Mouse (Mus musculus) T-helper 2 cell (primary cell): ENCODE results near the gene Lins1.

Experiments
- in situ Hi-C: fragments of 300-600 bp; cut with MboI, MseI; formaldehyde crosslinking; loops from one replicate; pipeline ENCODE4 v1.15.1; 2025; ENCODE audit warnings: high pct_unique_total_duplicates

The Lins1 gene

GRCm38 (mm10) chr7:66728072-66728471 lies 38.4 kb downstream of the Lins1 start:
- in situ Hi-C loops = loop anchor here (10.0 kb wide), 1 partner anchor 1143 kb away; no protein-coding TSS in a partner anchor

- in situ Hi-C loops = loop anchor here (10.0 kb wide), 1 partner anchor 1144 kb away; no protein-coding TSS in a partner anchor
These were observed 39.5 kb downstream of the Lins1 start for GRCm38 (mm10) chr7:66729232-66729631.

- in situ Hi-C loops = no loop called here
These were observed 43.7 kb downstream of the Lins1 start for GRCm38 (mm10) chr7:66733431-66733830.

GRCm38 (mm10) chr7:66733882-66734281 lies 44.2 kb downstream of the Lins1 start:
- in situ Hi-C loops = no loop called here

GRCm38 (mm10) chr7:66734466-66734865 lies 44.8 kb downstream of the Lins1 start:
- in situ Hi-C loops = no loop called here

GRCm38 (mm10) chr7:66734993-66735392 lies 45.3 kb downstream of the Lins1 start:
- in situ Hi-C loops = no loop called here

GRCm38 (mm10) chr7:66737418-66737817 lies 47.7 kb downstream of the Lins1 start:
- in situ Hi-C loops = no loop called here

GRCm38 (mm10) chr7:66741008-66741407 lies 51.3 kb downstream of the Lins1 start:
- in situ Hi-C loops = no loop called here

- in situ Hi-C loops = no loop called here
These were observed 51.7 kb downstream of the Lins1 start for GRCm38 (mm10) chr7:66741412-66741811.

GRCm38 (mm10) chr7:66743377-66743781 lies 53.7 kb downstream of the Lins1 start, which contains the start of gene Cers3:
Gene Cers3 (plus strand): TSS chr7:66743504.
- in situ Hi-C loops = no loop called here

- in situ Hi-C loops = no loop called here
These were observed 57.3 kb downstream of the Lins1 start for GRCm38 (mm10) chr7:66746972-66747371.

- in situ Hi-C loops = no loop called here
These were observed 60.3 kb downstream of the Lins1 start for GRCm38 (mm10) chr7:66749998-66750397.

- in situ Hi-C loops = no loop called here
These were observed 64.1 kb downstream of the Lins1 start for GRCm38 (mm10) chr7:66753816-66754215.

GRCm38 (mm10) chr7:66755611-66756010 lies 65.9 kb downstream of the Lins1 start:
- in situ Hi-C loops = no loop called here
